Mouse (Mus musculus) forebrain, embryonic 11.5 days (tissue): ENCODE results near the gene Vcp. TPM values are rescaled to one million over a fixed set of nuclear protein-coding genes. Genes with fewer than 3 reads are reported as not detected.

ENCODE experiments used
- ATAC-seq: fragments of 200-750 bp; cut with Nextera tagmentation; replicated peaks from 2 replicates; pipeline ENCODE4 v1.8.0; 2017; ENCODE audit warnings: moderate TSS enrichment; ENCODE audit not compliant: low FRiP score
- DNase-seq: peaks from one replicate; pipeline ENCODE4 v3.0.0-alpha.2; 2017; ENCODE audit warnings: low spot score
- H3K27ac ChIP-seq: fragments of 300-500 bp; sonication (generic); 2 replicates; pipeline ENCODE4 v1.5.1; 2014; ENCODE audit warnings: low read depth, low read length
- H3K27me3 ChIP-seq: fragments of 300-500 bp; sonication (generic); 2 replicates; pipeline ENCODE4 v1.6.1; 2014; ENCODE audit warnings: mild to moderate bottlenecking, low read length, mixed read lengths; ENCODE audit not compliant: control insufficient read depth, insufficient read depth
- H3K36me3 ChIP-seq: fragments of 300-500 bp; sonication (generic); 2 replicates; pipeline ENCODE4 v1.6.1; 2014; ENCODE audit warnings: mild to moderate bottlenecking, low read length, moderate library complexity, mixed read lengths; ENCODE audit not compliant: control insufficient read depth, insufficient read depth
- H3K4me1 ChIP-seq: fragments of 300-500 bp; sonication (generic); replicated peaks from 2 replicates; pipeline ENCODE4 v1.6.1; 2014; ENCODE audit warnings: low read length, mixed read lengths; ENCODE audit not compliant: control insufficient read depth, insufficient read depth
- H3K4me2 ChIP-seq: fragments of 300-500 bp; sonication (generic); 2 replicates; pipeline ENCODE4 v1.6.1; 2014; ENCODE audit warnings: low read depth, mild to moderate bottlenecking, low read length, moderate library complexity, mixed read lengths; ENCODE audit not compliant: severe bottlenecking
- H3K4me3 ChIP-seq: fragments of 300-500 bp; sonication (generic); 2 replicates; pipeline ENCODE4 v1.5.1; 2014; ENCODE audit warnings: low read depth, low read length
- H3K9ac ChIP-seq: fragments of 300-500 bp; sonication (generic); 2 replicates; pipeline ENCODE4 v1.6.1; 2014; ENCODE audit warnings: low read length
- H3K9me3 ChIP-seq: fragments of 300-500 bp; sonication (generic); 2 replicates; pipeline ENCODE4 v1.6.1; 2016; ENCODE audit warnings: low read length, mixed read lengths; ENCODE audit not compliant: control insufficient read depth
- WGBS: fragments of 180-500 bp; shearing (Covaris S2); extraction: QIAGEN DNeasy Blood & Tissue Kit; methylation state at CpG from one replicate; pipeline ENCODE4 v1.1.7; 2014; 5-methylcytosine and 5-hydroxymethylcytosine counted together
- polyA plus RNA-seq: library from polyadenylated mRNA; unstranded; fragments of >200 nt; fragmentation: Nextera tagmentation; extraction: Ambion mirVana; gene quantifications from 2 replicates; pipeline ENCODE4 v1.2.1, GENCODE M21; 2014

The Vcp gene
- polyA plus RNA-seq, 1 experiment from 2014 or later: 653 TPM

- H3K36me3 ChIP-seq: peaks cover 3% of the 10 kb centered on the region; the same call in 1 of the 2 replicates
- peak overlapping the region; percentile 91 for H3K4me2 ChIP-seq
- ATAC-seq (peak; percentile 93), DNase-seq (peak; percentile 98)
- under 1% methylated on average over 25 of the region's 25 CpGs for WGBS
- peak overlapping the region; percentile 72 for H3K9ac ChIP-seq
- peak overlapping the region; percentile 64 for H3K4me3 ChIP-seq
- no peaks in the 10 kb centered on the region for H3K27me3 ChIP-seq
- peaks cover 22% of the 10 kb centered on the region for H3K4me1 ChIP-seq
- H3K27ac ChIP-seq: peak overlapping the region; percentile 62; the same call in 1 of the 2 replicates
- no peaks in the 10 kb centered on the region for H3K9me3 ChIP-seq
These were observed 39.8 kb upstream of the Vcp start for GRCm38 (mm10) chr4:43040114-43040572.

GRCm38 (mm10) chr4:43039609-43040008, 39.3 kb upstream of the Vcp start:
- no peak for ATAC-seq
- Histone ChIP-seq H3K4me2 (peak overlapping the region; percentile 91), H3K4me1 (peaks cover 20% of the 10 kb centered on the region), H3K27me3 (no peaks in the 10 kb centered on the region), H3K9me3 (no peaks in the 10 kb centered on the region), H3K36me3 (peaks cover 5% of the 10 kb centered on the region; the same call in 1 of the 2 replicates), H3K9ac (peak overlapping the region; percentile 72), H3K27ac (peak overlapping the region; percentile 62), H3K4me3 (peak overlapping the region; percentile 64)
- 4% methylated on average over 11 of the region's 11 CpGs for WGBS
- no peak for DNase-seq

- Histone ChIP-seq H3K9ac (peak overlapping the region; percentile 72), H3K4me3 (peak overlapping the region; percentile 64), H3K9me3 (no peaks in the 10 kb centered on the region), H3K4me1 (peaks cover 15% of the 10 kb centered on the region), H3K36me3 (peaks cover 7% of the 10 kb centered on the region), H3K27ac (peak overlapping the region; percentile 62; the same call in 1 of the 2 replicates), H3K27me3 (no peaks in the 10 kb centered on the region), H3K4me2 (peak overlapping the region; percentile 91)
- WGBS: 62% methylated on average over 15 of the region's 15 CpGs
- DNase-seq (no peak), ATAC-seq (no peak)
These were observed 38.5 kb upstream of the Vcp start for GRCm38 (mm10) chr4:43038567-43039495.

- Histone ChIP-seq H3K36me3 (peaks cover 7% of the 10 kb centered on the region), H3K4me1 (peaks cover 10% of the 10 kb centered on the region; the same call in 1 of the 2 replicates), H3K4me2 (peak overlapping the region; percentile 12; the same call in 1 of the 2 replicates), H3K4me3 (no peak overlapping the region), H3K27me3 (no peaks in the 10 kb centered on the region), H3K9ac (no peak overlapping the region), H3K9me3 (no peaks in the 10 kb centered on the region), H3K27ac (no peak overlapping the region)
- DNase-seq (no peak), ATAC-seq (no peak)
- WGBS: 79% methylated on average over 4 of the region's 4 CpGs
These were observed 37.7 kb upstream of the Vcp start for GRCm38 (mm10) chr4:43037860-43038566.

GRCm38 (mm10) chr4:43036356-43036755, 36.0 kb upstream of the Vcp start:
- ATAC-seq: no peak

GRCm38 (mm10) chr4:43035851-43036250, 35.5 kb upstream of the Vcp start:
- Histone ChIP-seq H3K4me3 (no peak overlapping the region), H3K9ac (no peak overlapping the region), H3K9me3 (no peaks in the 10 kb centered on the region), H3K4me1 (peaks cover 12% of the 10 kb centered on the region; the same call in 1 of the 2 replicates), H3K27ac (no peak overlapping the region), H3K27me3 (no peaks in the 10 kb centered on the region), H3K4me2 (no peak overlapping the region), H3K36me3 (peaks cover 7% of the 10 kb centered on the region)
- WGBS: 89% methylated on average over 6 of the region's 6 CpGs
- no peak for ATAC-seq
- DNase-seq: no peak

More at GRCm38 (mm10) chr4:43036356-43036755, 36.0 kb upstream of the Vcp start:
- no peak overlapping the region for H3K4me3 ChIP-seq
- DNase-seq: no peak
- H3K4me2 ChIP-seq: no peak overlapping the region
- H3K9ac ChIP-seq: no peak overlapping the region
- 90% methylated on average over 10 of the region's 10 CpGs for WGBS
- no peaks in the 10 kb centered on the region for H3K27me3 ChIP-seq
- H3K27ac ChIP-seq: no peak overlapping the region
- peaks cover 13% of the 10 kb centered on the region; the same call in 1 of the 2 replicates for H3K4me1 ChIP-seq
- no peaks in the 10 kb centered on the region for H3K9me3 ChIP-seq
- peaks cover 7% of the 10 kb centered on the region for H3K36me3 ChIP-seq

GRCm38 (mm10) chr4:43033481-43033880, 33.2 kb upstream of the Vcp start:
- no peak overlapping the region for H3K4me2 ChIP-seq
- WGBS: 89% methylated on average over 14 of the region's 14 CpGs
- H3K4me3 ChIP-seq: no peak overlapping the region
- H3K36me3 ChIP-seq: peaks cover 11% of the 10 kb centered on the region
- no peaks in the 10 kb centered on the region for H3K9me3 ChIP-seq
- peaks cover 8% of the 10 kb centered on the region; the same call in 1 of the 2 replicates for H3K4me1 ChIP-seq
- no peak overlapping the region for H3K9ac ChIP-seq
- H3K27me3 ChIP-seq: no peaks in the 10 kb centered on the region
- no peak for ATAC-seq
- DNase-seq: no peak
- H3K27ac ChIP-seq: no peak overlapping the region

GRCm38 (mm10) chr4:43032501-43032900, 32.2 kb upstream of the Vcp start:
- Histone ChIP-seq H3K4me3 (no peak overlapping the region), H3K9me3 (no peaks in the 10 kb centered on the region), H3K4me1 (peaks cover 8% of the 10 kb centered on the region; the same call in 1 of the 2 replicates), H3K27ac (no peak overlapping the region), H3K27me3 (no peaks in the 10 kb centered on the region), H3K36me3 (peaks cover 12% of the 10 kb centered on the region), H3K9ac (no peak overlapping the region), H3K4me2 (no peak overlapping the region)
- DNase-seq: no peak
- ATAC-seq: no peak
- whole genome bisulfite sequencing: 88% methylated on average over 1 of the region's 1 CpGs
